Mouse (Mus musculus) c-Kit-negative CD71-positive TER-119-positive erythroid progenitor cells, embryonic 14.5 days (primary cell): Measurements from ENCODE around the gene Tas2r108.

Source experiments
- DNase-seq: peaks from one replicate; pipeline ENCODE4 v3.0.0-alpha.2; 2013; ENCODE audit warnings: low read depth, low spot score

The Tas2r108 gene

GRCm38 (mm10) chr6:40493229-40493628 lies at the start of gene Tas2r108:
Gene Tas2r108, plus strand, starts transcription at chr6:40493529.
- no peak for DNase-seq

- DNase-seq = no peak
These were observed 44.7 kb upstream of the Tas2r108 start for GRCm38 (mm10) chr6:40448626-40449025.

DNA sequence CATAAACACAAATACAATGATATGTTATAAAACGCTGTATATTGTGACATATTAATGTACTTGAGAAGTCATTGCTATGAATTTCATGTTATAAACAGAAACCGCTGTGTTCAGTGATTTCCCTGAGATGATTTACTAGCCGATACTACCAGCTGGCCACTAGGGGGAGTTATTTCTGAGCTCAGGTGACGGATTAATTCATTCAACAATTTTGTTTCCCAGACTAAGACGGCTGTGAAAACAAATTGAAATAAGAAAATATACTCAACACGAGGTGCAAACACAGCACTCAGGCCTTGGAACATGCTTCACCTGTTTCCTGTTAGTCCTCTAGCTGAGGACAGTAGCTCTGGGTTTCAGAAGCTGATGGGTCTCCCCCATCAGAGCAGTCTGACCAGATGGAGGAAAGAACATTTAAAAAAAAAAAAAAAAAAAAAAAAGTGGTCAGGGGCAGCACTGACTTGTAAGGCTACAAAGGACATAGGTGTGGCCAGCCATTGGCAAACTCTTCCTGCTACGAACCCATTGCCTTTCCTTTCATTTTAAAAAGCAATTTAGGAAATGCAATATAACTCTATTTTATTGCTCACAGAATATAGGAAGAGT lies 38.8 kb upstream of the Tas2r108 start:
- DNase-seq = no peak

GRCm38 (mm10) chr6:40465710-40466109 lies 27.6 kb upstream of the Tas2r108 start:
- DNase-seq = no peak

DNA sequence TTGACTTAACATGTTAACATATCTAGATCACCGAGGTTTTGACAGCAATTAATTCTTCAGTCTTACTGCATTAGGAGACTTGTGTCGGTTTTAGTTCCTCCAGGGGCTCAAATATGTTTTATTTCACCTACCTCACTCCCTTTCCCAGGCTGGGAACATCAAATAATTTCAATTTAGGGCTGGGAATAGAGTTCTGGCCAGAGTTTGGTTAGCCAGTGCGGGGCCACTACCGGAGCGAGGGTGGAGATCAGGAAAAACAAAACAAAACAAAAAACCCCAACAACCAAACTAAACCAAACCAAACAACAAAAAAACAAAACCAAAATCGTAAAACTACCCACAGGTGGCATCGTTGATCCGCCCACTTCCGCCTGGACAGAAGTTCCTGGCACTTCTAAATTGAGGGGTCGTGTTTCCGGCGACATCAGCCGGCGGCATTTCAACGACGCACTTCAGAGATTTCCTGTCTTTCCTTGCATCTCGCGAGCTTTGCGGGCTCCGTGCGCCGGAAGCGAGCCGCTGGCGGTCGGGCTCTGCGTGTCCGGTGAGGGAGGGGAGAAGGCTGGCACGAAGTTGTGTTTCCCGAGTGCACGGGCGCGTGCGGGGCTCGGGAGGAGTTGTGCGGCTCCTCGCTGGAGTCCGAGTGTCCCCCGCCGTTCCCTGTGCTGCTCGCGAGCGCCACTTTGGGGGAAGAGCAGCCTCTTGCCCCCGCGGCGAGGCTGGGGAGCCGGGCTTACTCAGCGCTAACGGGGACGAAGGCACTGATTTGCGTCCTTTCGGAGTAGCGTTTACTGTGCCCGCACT lies 22.2 kb upstream of the Tas2r108 start, which contains the start of gene Ssbp1:
Gene Ssbp1 (plus strand): TSS at position 437 of the 804 bp plus-strand sequence.
- DNase-seq = peak; percentile 75

DNA sequence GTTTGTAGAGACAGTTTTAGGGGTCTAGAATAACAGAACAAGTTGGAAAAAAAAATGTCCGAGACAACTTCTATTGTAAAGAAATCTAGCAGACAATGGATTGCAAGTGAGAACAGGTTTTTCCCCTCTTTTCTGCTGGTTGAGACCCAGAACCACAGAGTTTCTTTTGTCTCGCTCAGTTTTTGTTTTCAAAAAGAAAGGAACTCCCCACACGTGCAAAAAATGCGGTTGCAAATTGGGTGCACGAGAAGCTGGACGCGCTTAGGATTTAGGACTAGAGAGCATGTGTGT lies 21.7 kb upstream of the Tas2r108 start:
- peak; percentile 5 for DNase-seq

DNA sequence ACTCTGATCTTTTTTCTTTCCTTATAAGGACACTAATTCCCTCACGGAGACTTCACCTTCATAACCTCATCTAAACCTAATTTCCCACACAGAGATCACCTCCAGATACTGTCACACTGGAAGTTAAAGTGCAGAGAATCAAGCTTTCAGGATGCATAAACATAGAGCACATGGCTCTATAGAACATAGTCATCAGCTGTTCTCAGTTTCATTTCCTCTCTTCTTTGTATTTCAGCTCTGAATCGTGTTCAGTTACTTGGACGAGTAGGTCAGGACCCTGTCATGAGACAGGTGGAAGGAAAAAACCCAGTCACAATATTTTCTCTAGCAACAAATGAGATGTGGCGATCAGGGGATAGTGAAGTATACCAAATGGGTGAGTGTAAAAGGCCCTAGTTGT lies 17.2 kb upstream of the Tas2r108 start:
- no peak for DNase-seq

GRCm38 (mm10) chr6:40479705-40480104 lies 13.6 kb upstream of the Tas2r108 start:
- no peak for DNase-seq

DNA sequence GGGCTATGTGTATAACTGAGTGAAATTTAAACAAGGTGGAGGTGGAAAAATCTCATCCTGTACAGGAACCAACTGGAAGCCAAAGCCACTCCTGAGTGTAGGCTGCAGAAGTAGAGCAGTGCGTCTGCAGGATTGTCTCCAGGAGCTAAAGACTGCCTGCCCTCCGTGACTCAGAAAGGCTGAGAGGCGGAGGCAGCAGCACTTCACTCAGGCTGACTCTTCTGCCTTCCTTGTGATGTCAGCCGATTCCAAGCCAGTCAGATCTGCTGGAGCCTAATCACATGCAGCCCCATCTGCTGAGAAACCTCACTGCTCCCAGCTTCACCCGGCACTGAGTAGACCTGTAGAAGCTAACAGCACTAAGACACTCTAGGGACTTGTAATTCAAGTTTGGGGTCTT lies 11.0 kb upstream of the Tas2r108 start:
- DNase-seq = no peak

DNA sequence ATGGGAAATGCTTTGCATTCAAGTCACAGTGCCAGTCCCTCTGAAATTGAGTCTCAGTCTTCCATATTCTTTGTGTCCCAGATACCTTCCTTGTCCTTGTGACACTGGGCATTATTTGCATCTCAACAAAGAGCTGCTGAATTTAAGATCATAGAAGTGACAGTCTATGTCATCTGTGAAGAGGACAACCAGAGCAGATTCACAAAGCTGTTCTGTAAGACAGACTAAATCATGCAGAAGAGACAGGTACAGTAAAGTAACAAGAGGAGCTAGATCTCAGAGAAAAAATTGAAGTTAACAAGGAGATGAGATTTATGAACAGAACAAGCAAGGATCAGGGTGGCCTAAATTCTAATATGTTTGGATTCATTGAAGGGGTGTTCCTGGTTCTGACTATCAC lies 2.4 kb upstream of the Tas2r108 start, which contains the start of gene Tas2r137:
Gene Tas2r137 (plus strand): TSS at position 301 of the 400 bp plus-strand sequence.
- no peak for DNase-seq

GRCm38 (mm10) chr6:40519408-40519807 lies 26.1 kb downstream of the Tas2r108 start, which contains the start of gene Prss37:
Gene Prss37, minus strand, starts transcription at chr6:40519508.
- no peak for DNase-seq
